Mouse (Mus musculus): ENCODE results near the gene Becn1. TPM values are rescaled to one million over a fixed set of nuclear protein-coding genes. Genes with fewer than 3 reads are reported as not detected.

Becn1 gene
- polyA plus RNA-seq, 1 experiment = 107 TPM

GRCm38 (mm10) chr11:101278223-101279192 lies 23.6 kb downstream of the Becn1 start, which contains the start of the genes Cntd1 and Coa3:
TSS of gene Cntd1 (plus strand) at chr11:101279012.
TSS of gene Coa3 (minus strand) at chr11:101279114.
- DNase-seq (ENCODE audit: low read depth) = peak; percentile 98
- peak; percentile 47; the same call in 1 of the 2 replicates for TF ChIP-seq POLR2A (IDR thresholded peaks at IDR 0.05; ENCODE audit: borderline replicate concordance, extremely low read depth, insufficient read depth, insufficient read length, poor library complexity, severe bottlenecking)
- 0 out of 2 replicates have a peak, but pooled peaks have one; percentile 14 for TF ChIP-seq CTCF (IDR thresholded peaks at IDR 0.05; ENCODE audit: borderline replicate concordance, extremely low read depth, insufficient read depth, insufficient read length)

- TF ChIP-seq CTCF (IDR thresholded peaks at IDR 0.05; ENCODE audit: borderline replicate concordance, extremely low read depth, insufficient read depth, insufficient read length) = no peak
- TF ChIP-seq POLR2A (IDR thresholded peaks at IDR 0.05; ENCODE audit: borderline replicate concordance, extremely low read depth, insufficient read depth, insufficient read length, poor library complexity, severe bottlenecking) = no peak
- DNase-seq (ENCODE audit: low read depth) = no peak
These were observed 24.5 kb downstream of the Becn1 start for GRCm38 (mm10) chr11:101277381-101278222.

- no peak for DNase-seq (ENCODE audit: low read depth)
- TF ChIP-seq CTCF (IDR thresholded peaks at IDR 0.05; ENCODE audit: borderline replicate concordance, extremely low read depth, insufficient read depth, insufficient read length) (no peak), POLR2A (IDR thresholded peaks at IDR 0.05; ENCODE audit: borderline replicate concordance, extremely low read depth, insufficient read depth, insufficient read length, poor library complexity, severe bottlenecking) (no peak)
These were observed 25.6 kb downstream of the Becn1 start for GRCm38 (mm10) chr11:101276319-101277070.

GRCm38 (mm10) chr11:101275309-101275708 lies 26.8 kb downstream of the Becn1 start:
- DNase-seq (ENCODE audit: low read depth) = no peak
- no peak for TF ChIP-seq CTCF (IDR thresholded peaks at IDR 0.05; ENCODE audit: borderline replicate concordance, extremely low read depth, insufficient read depth, insufficient read length)
- TF ChIP-seq POLR2A (IDR thresholded peaks at IDR 0.05; ENCODE audit: borderline replicate concordance, extremely low read depth, insufficient read depth, insufficient read length, poor library complexity, severe bottlenecking) = no peak

GRCm38 (mm10) chr11:101272446-101272845 lies 29.6 kb downstream of the Becn1 start:
- DNase-seq (ENCODE audit: low read depth) = no peak
- no peak for TF ChIP-seq CTCF (IDR thresholded peaks at IDR 0.05; ENCODE audit: borderline replicate concordance, extremely low read depth, insufficient read depth, insufficient read length)
- TF ChIP-seq POLR2A (IDR thresholded peaks at IDR 0.05; ENCODE audit: borderline replicate concordance, extremely low read depth, insufficient read depth, insufficient read length, poor library complexity, severe bottlenecking) = no peak

- DNase-seq (ENCODE audit: low read depth) = peak; percentile 71
- no peak for TF ChIP-seq CTCF (IDR thresholded peaks at IDR 0.05; ENCODE audit: borderline replicate concordance, extremely low read depth, insufficient read depth, insufficient read length)
- no peak for TF ChIP-seq POLR2A (IDR thresholded peaks at IDR 0.05; ENCODE audit: borderline replicate concordance, extremely low read depth, insufficient read depth, insufficient read length, poor library complexity, severe bottlenecking)
These were observed 32.4 kb downstream of the Becn1 start for GRCm38 (mm10) chr11:101269577-101270116.

- no peak for DNase-seq (ENCODE audit: low read depth)
- TF ChIP-seq POLR2A (IDR thresholded peaks at IDR 0.05; ENCODE audit: borderline replicate concordance, extremely low read depth, insufficient read depth, insufficient read length, poor library complexity, severe bottlenecking) = no peak
- no peak for TF ChIP-seq CTCF (IDR thresholded peaks at IDR 0.05; ENCODE audit: borderline replicate concordance, extremely low read depth, insufficient read depth, insufficient read length)
These were observed 36.2 kb downstream of the Becn1 start for GRCm38 (mm10) chr11:101265906-101266305.

- DNase-seq (ENCODE audit: low read depth) = no peak
- no peak for TF ChIP-seq POLR2A (IDR thresholded peaks at IDR 0.05; ENCODE audit: borderline replicate concordance, extremely low read depth, insufficient read depth, insufficient read length, poor library complexity, severe bottlenecking)
- no peak for TF ChIP-seq CTCF (IDR thresholded peaks at IDR 0.05; ENCODE audit: borderline replicate concordance, extremely low read depth, insufficient read depth, insufficient read length)
These were observed 37.1 kb downstream of the Becn1 start for GRCm38 (mm10) chr11:101264954-101265471.

- TF ChIP-seq POLR2A (IDR thresholded peaks at IDR 0.05; ENCODE audit: borderline replicate concordance, extremely low read depth, insufficient read depth, insufficient read length, poor library complexity, severe bottlenecking) = no peak
- TF ChIP-seq CTCF (IDR thresholded peaks at IDR 0.05; ENCODE audit: borderline replicate concordance, extremely low read depth, insufficient read depth, insufficient read length) = no peak
These were observed 38.2 kb downstream of the Becn1 start for GRCm38 (mm10) chr11:101263989-101264280.

More at GRCm38 (mm10) chr11:101263989-101264280, 38.2 kb downstream of the Becn1 start:
- no peak for DNase-seq (ENCODE audit: low read depth)

All from brain, embryonic 14.5 days (tissue).